Mouse (Mus musculus): ENCODE data around the gene Cit.

- TF ChIP-seq POLR2A (IDR thresholded peaks at IDR 0.05; ENCODE audit: borderline replicate concordance, insufficient read depth, low read length) = no peak
- no peak for TF ChIP-seq CTCF (IDR thresholded peaks at IDR 0.05; ENCODE audit: borderline replicate concordance, insufficient read depth, low read depth, low read length)
These were observed 192.7 kb downstream of the Cit start for GRCm38 (mm10) chr5:116037731-116038130.
